Mouse (Mus musculus) lung, postnatal 25 days (tissue): Measurements from ENCODE around the gene Gkap1.
A peak's percentile ranks its signal among the peaks of the same experiment; 100 is the strongest.

Experiments
- DNase-seq: peaks from one replicate; pipeline ENCODE4 v3.0.0; 2022; ENCODE audit warnings: low spot score

Gene Gkap1

GRCm38 (mm10) chr13:58275599-58275998, at the start of gene Gkap1:
Gene Gkap1 (minus strand): TSS chr13:58275699.
- no peak for DNase-seq

GRCm38 (mm10) chr13:58317768-58318167, 42.3 kb upstream of the Gkap1 start:
- DNase-seq: no peak

- DNase-seq: no peak
These were observed 39.5 kb upstream of the Gkap1 start for GRCm38 (mm10) chr13:58314991-58315390.

GRCm38 (mm10) chr13:58313758-58314157, 38.3 kb upstream of the Gkap1 start:
- DNase-seq: no peak

GRCm38 (mm10) chr13:58311351-58311750, 35.9 kb upstream of the Gkap1 start:
- DNase-seq: no peak

- DNase-seq: no peak
These were observed 34.0 kb upstream of the Gkap1 start for GRCm38 (mm10) chr13:58309499-58309898.

GRCm38 (mm10) chr13:58307453-58307852, 32.0 kb upstream of the Gkap1 start:
- no peak for DNase-seq

GRCm38 (mm10) chr13:58305230-58305629, 29.7 kb upstream of the Gkap1 start:
- DNase-seq: no peak

- no peak for DNase-seq
These were observed 27.1 kb upstream of the Gkap1 start for GRCm38 (mm10) chr13:58302421-58303145.

- DNase-seq: no peak
These were observed 26.5 kb upstream of the Gkap1 start for GRCm38 (mm10) chr13:58301961-58302360.

- DNase-seq: no peak
These were observed 23.3 kb upstream of the Gkap1 start for GRCm38 (mm10) chr13:58298756-58299155.

- no peak for DNase-seq
These were observed 20.1 kb upstream of the Gkap1 start for GRCm38 (mm10) chr13:58295582-58295981.

- no peak for DNase-seq
These were observed 17.3 kb upstream of the Gkap1 start for GRCm38 (mm10) chr13:58292811-58293210.

GRCm38 (mm10) chr13:58289308-58289707, 13.8 kb upstream of the Gkap1 start:
- DNase-seq: no peak

GRCm38 (mm10) chr13:58287822-58288221, 12.3 kb upstream of the Gkap1 start:
- peak; percentile 82 for DNase-seq

GRCm38 (mm10) chr13:58283466-58283865, 8.0 kb upstream of the Gkap1 start:
- DNase-seq: no peak

GRCm38 (mm10) chr13:58281936-58282335, 6.4 kb upstream of the Gkap1 start:
- DNase-seq: no peak

- DNase-seq: no peak
These were observed 5.0 kb upstream of the Gkap1 start for GRCm38 (mm10) chr13:58280528-58280927.

- DNase-seq: no peak
These were observed 757 bp upstream of the Gkap1 start for GRCm38 (mm10) chr13:58276256-58276655.

GRCm38 (mm10) chr13:58275076-58275475, 423 bp downstream of the Gkap1 start:
- no peak for DNase-seq

GRCm38 (mm10) chr13:58274259-58274991, 1.1 kb downstream of the Gkap1 start:
- peak; percentile 59 for DNase-seq

- DNase-seq: peak; percentile 16
These were observed 1.9 kb downstream of the Gkap1 start for GRCm38 (mm10) chr13:58273411-58274258.

- DNase-seq: no peak
These were observed 8.6 kb downstream of the Gkap1 start for GRCm38 (mm10) chr13:58266864-58267263.
